Mouse (Mus musculus) heart, adult 2 months (tissue): ENCODE results near the gene Luzp1. TPM values are rescaled to one million over a fixed set of nuclear protein-coding genes. Genes with fewer than 3 reads are reported as not detected.

Source experiments
- DNase-seq, 2 experiments: peaks; one replicate each; pipeline ENCODE4 v3.0.0; 2021
- H3K27ac ChIP-seq: fragments of 200-600 bp; 2 replicates; pipeline ENCODE4 v1.8.1; 2022
- H3K27me3 ChIP-seq: fragments of 200-500 bp; 2 replicates; pipeline ENCODE4 v1.6.1; 2012; ENCODE audit warnings: mild to moderate bottlenecking, low read length, inconsistent platforms, mixed read lengths; ENCODE audit not compliant: control insufficient read depth, insufficient read depth
- H3K36me3 ChIP-seq: fragments of 200-500 bp; 2 replicates; pipeline ENCODE4 v1.6.1; 2012; ENCODE audit warnings: low read length, inconsistent platforms; ENCODE audit not compliant: control insufficient read depth, insufficient read depth
- H3K4me1 ChIP-seq: fragments of 200-500 bp; 2 replicates; pipeline ENCODE4 v1.6.1; 2011; ENCODE audit warnings: low read length; ENCODE audit not compliant: control insufficient read depth, insufficient read depth
- H3K4me3 ChIP-seq: fragments of 200-600 bp; 2 replicates; pipeline ENCODE4 v1.8.1; 2022
- H3K79me2 ChIP-seq: fragments of 200-500 bp; replicated peaks from 2 replicates; pipeline ENCODE4 v1.6.1; 2012; ENCODE audit warnings: mild to moderate bottlenecking, inconsistent platforms, low read length, moderate library complexity, mixed read lengths; ENCODE audit not compliant: control insufficient read depth, insufficient read depth
- H3K9ac ChIP-seq: fragments of 200-500 bp; 2 replicates; pipeline ENCODE4 v1.6.1; 2012; ENCODE audit warnings: low read depth, mild to moderate bottlenecking, control low read depth, inconsistent platforms, low read length, mixed read lengths
- CTCF ChIP-seq: fragments of 200-600 bp; IDR thresholded peaks from 2 replicates; pipeline ENCODE4 v1.8.1; 2022; ENCODE audit warnings: antibody characterized with exemption, mild to moderate bottlenecking, moderate library complexity
- EP300 ChIP-seq: fragments of 200-500 bp; IDR thresholded peaks from 2 replicates; pipeline ENCODE4 v1.6.1; 2011; ENCODE audit warnings: low read depth, low read length, control low read depth; ENCODE audit not compliant: insufficient read depth
- POLR2A ChIP-seq: fragments of 200-500 bp; IDR thresholded peaks from 2 replicates; pipeline ENCODE4 v1.6.1; 2011; ENCODE audit warnings: mild to moderate bottlenecking, low read depth, low read length, control low read depth; ENCODE audit not compliant: insufficient read depth
- WGBS: fragments of 180-500 bp; shearing (Covaris S2); methylation state at CpG from one replicate; pipeline ENCODE4 v1.1.7; 2018; 5-methylcytosine and 5-hydroxymethylcytosine counted together
- intact Hi-C: fragments of 180-260 bp; cut with DNase I; formaldehyde crosslinking; loops from one replicate; pipeline ENCODE4 v1.15.1; 2025
- polyA plus RNA-seq: library from polyadenylated mRNA; depleted of rRNA; stranded (reverse); fragments of >200 nt; gene quantifications from 2 replicates; pipeline ENCODE4 v1.2.3, GENCODE M21; 2012; rRNA removed
- total RNA-seq, 2 experiments: library from RNA; stranded (reverse); gene quantifications; 2 replicates each; pipeline ENCODE4 v1.2.3; 2021

The Luzp1 gene
- total and polyA plus RNA-seq, 3 experiments: 11.0 to 37.8 (median 36.5) TPM

- no peak for TF ChIP-seq EP300
- no peak for TF ChIP-seq CTCF
- no peak for TF ChIP-seq POLR2A
- no peak overlapping the region for H3K9ac ChIP-seq
- no peak overlapping the region for H3K27ac ChIP-seq
- H3K4me3 ChIP-seq: no peak overlapping the region
- DNase-seq: no peak
- H3K27me3 ChIP-seq: no peaks in the 10 kb centered on the region
- peaks cover 9% of the 10 kb centered on the region for H3K79me2 ChIP-seq
- 89% methylated on average over 2 of the region's 2 CpGs for WGBS
- intact Hi-C loops: loop anchor here (5.0 kb wide), 2 partner anchors 73 to 143 kb away; no protein-coding TSS in a partner anchor
- peaks cover 6% of the 10 kb centered on the region for H3K36me3 ChIP-seq
- H3K4me1 ChIP-seq: peaks cover 3% of the 10 kb centered on the region
Measured at GRCm38 (mm10) chr4:136600536-136600935, 131.0 kb downstream of the Luzp1 start.

- Histone ChIP-seq H3K79me2 (peaks cover 7% of the 10 kb centered on the region), H3K4me3 (peak overlapping the region; percentile 82), H3K36me3 (peaks cover 6% of the 10 kb centered on the region), H3K4me1 (peaks cover 1% of the 10 kb centered on the region; the same call in 1 of the 2 replicates), H3K9ac (no peak overlapping the region), H3K27ac (peak overlapping the region; percentile 71), H3K27me3 (no peaks in the 10 kb centered on the region)
- peak; percentile 51 to 58 for DNase-seq
- WGBS: 3% methylated on average over 13 of the region's 13 CpGs
- TF ChIP-seq POLR2A (no peak), CTCF (no peak), EP300 (no peak)
- intact Hi-C loops: loop anchor here (5.0 kb wide), 2 partner anchors 74 to 144 kb away; no protein-coding TSS in a partner anchor
Measured at GRCm38 (mm10) chr4:136601476-136601875, 131.9 kb downstream of the Luzp1 start.

GRCm38 (mm10) chr4:136602018-136602554 lies 132.5 kb downstream of the Luzp1 start:
- peaks cover 1% of the 10 kb centered on the region; the same call in 1 of the 2 replicates for H3K4me1 ChIP-seq
- H3K9ac ChIP-seq: peak overlapping the region; percentile 99
- peak overlapping the region; percentile 82 for H3K4me3 ChIP-seq
- intact Hi-C loops: loop anchor here (2.0 to 5.0 kb wide), 3 partner anchors 75 to 549 kb away; partner anchors contain the start of gene Rpl11
- H3K36me3 ChIP-seq: peaks cover 6% of the 10 kb centered on the region
- H3K27ac ChIP-seq: peak overlapping the region; percentile 71
- peaks cover 7% of the 10 kb centered on the region for H3K79me2 ChIP-seq
- H3K27me3 ChIP-seq: no peaks in the 10 kb centered on the region
- under 1% methylated on average over 68 of the region's 68 CpGs for WGBS
- TF ChIP-seq POLR2A (no peak), CTCF (no peak), EP300 (no peak)
- DNase-seq: no peak

- no peaks in the 10 kb centered on the region for H3K27me3 ChIP-seq
- DNase-seq: peak; percentile 95 to 98
- H3K9ac ChIP-seq: peak within 1 kb of the TSS; percentile 99
- peaks cover 1% of the 10 kb centered on the region; the same call in 1 of the 2 replicates for H3K4me1 ChIP-seq
- H3K4me3 ChIP-seq: peak within 1 kb of the TSS; percentile 82
- H3K27ac ChIP-seq: peak within 1 kb of the TSS; percentile 71
- TF ChIP-seq CTCF (peak; percentile 98), POLR2A (peak; percentile 81), EP300 (peak; percentile 86)
- peaks cover 7% of the 10 kb centered on the region for H3K79me2 ChIP-seq
- WGBS: under 1% methylated on average over 45 of the region's 45 CpGs
- intact Hi-C loops: loop anchor here (2.0 to 5.0 kb wide), 3 partner anchors 75 to 550 kb away; partner anchors contain the start of gene Rpl11
- peaks cover 6% of the 10 kb centered on the region for H3K36me3 ChIP-seq
Measured at GRCm38 (mm10) chr4:136602568-136602967, 133.0 kb downstream of the Luzp1 start, which contains the start of gene Kdm1a. TSS of gene Kdm1a (minus strand) at chr4:136602723.

Other genes with a start within 250 kb of the Luzp1 start
- 100 to 1,000 TPM; 112 to 138 TPM for gene Tcea3, start 222.0 kb upstream of the Luzp1 start, total RNA-seq
- gene Tcea3, start 222.0 kb upstream of the Luzp1 start, polyA plus RNA-seq: 46.9 and 48.7 TPM in 2 replicates
- 10 to 100 TPM; 33.7 to 39.6 TPM for gene Zfp46, start 185.1 kb upstream of the Luzp1 start, total RNA-seq
- gene Zfp46, start 185.1 kb upstream of the Luzp1 start, polyA plus RNA-seq: 32.1 and 49.6 TPM in 2 replicates
- 10 to 100 TPM; 43.9 to 44.8 TPM for gene Hnrnpr, start 158.8 kb upstream of the Luzp1 start, total RNA-seq
- 10.7 and 18.3 TPM in 2 replicates for gene Hnrnpr, start 158.8 kb upstream of the Luzp1 start, polyA plus RNA-seq
- gene Htr1d, start 46.2 kb upstream of the Luzp1 start, total RNA-seq: not detected
- gene Htr1d, start 46.2 kb upstream of the Luzp1 start, polyA plus RNA-seq: 0.04 and 0.09 TPM in 2 replicates
- under 1 TPM; 0.31 to 0.45 TPM for gene 6030445D17Rik, start 7.5 kb upstream of the Luzp1 start, total RNA-seq
- 0.27 and 0.56 TPM in 2 replicates for gene 6030445D17Rik, start 7.5 kb upstream of the Luzp1 start, polyA plus RNA-seq
- 10 to 100 TPM; 27.0 to 27.1 TPM for gene Kdm1a, start 133.0 kb downstream of the Luzp1 start, total RNA-seq
- gene Kdm1a, start 133.0 kb downstream of the Luzp1 start, polyA plus RNA-seq: 18.7 and 28.1 TPM in 2 replicates
- not detected for gene Tex46, start 140.7 kb downstream of the Luzp1 start, total RNA-seq
- gene Tex46, start 140.7 kb downstream of the Luzp1 start, polyA plus RNA-seq: not detected in 2 replicates
- gene Lactbl1, start 152.9 kb downstream of the Luzp1 start, total RNA-seq: not detected
- gene Lactbl1, start 152.9 kb downstream of the Luzp1 start, polyA plus RNA-seq: 0.08 and 0.18 TPM in 2 replicates